Mouse (Mus musculus): Measurements from ENCODE around the gene Erich4.

GRCm38 (mm10) chr7:25575870-25576269, 39.8 kb downstream of the Erich4 start:
- TF ChIP-seq ZC3H11A (IDR thresholded peaks at IDR 0.05; ENCODE audit: borderline replicate concordance, low read depth, low read length) (no peak), ZNF384 (IDR thresholded peaks at IDR 0.05; ENCODE audit: low read depth, low read length) (no peak), HCFC1 (IDR thresholded peaks at IDR 0.05; ENCODE audit: borderline replicate concordance, insufficient read depth, low read length) (no peak), CHD2 (IDR thresholded peaks at IDR 0.05; ENCODE audit: low read depth, low read length) (no peak), MAFK (IDR thresholded peaks at IDR 0.05; ENCODE audit: insufficient read depth, low read depth, low read length) (no peak)

All from ES-E14 (cell line).